Mouse (Mus musculus) heart, adult 2 months (tissue): Measurements from ENCODE around the gene Hal.

Experiments used
- CTCF ChIP-seq: fragments of 200-600 bp; IDR thresholded peaks from 2 replicates; pipeline ENCODE4 v1.8.1; 2022; ENCODE audit warnings: antibody characterized with exemption, mild to moderate bottlenecking, moderate library complexity
- POLR2A ChIP-seq: fragments of 200-500 bp; IDR thresholded peaks from 2 replicates; pipeline ENCODE4 v1.6.1; 2011; ENCODE audit warnings: mild to moderate bottlenecking, low read depth, low read length, control low read depth; ENCODE audit not compliant: insufficient read depth

- TF ChIP-seq POLR2A (no peak), CTCF (no peak)
These were observed 27.4 kb downstream of the Hal start for GRCm38 (mm10) chr10:93515927-93516326.
